Mouse (Mus musculus): ENCODE measurements around the gene Ccdc9. TPM values are rescaled to one million over a fixed set of nuclear protein-coding genes. Genes with fewer than 3 reads are reported as not detected.

The Ccdc9 gene
- polyA plus RNA-seq, 1 experiment from 2014 or later: 18.3 TPM

- peak; percentile 58 for DNase-seq (ENCODE audit: low spot score)
- Histone ChIP-seq H3K36me3 (ENCODE audit: insufficient read depth, low read length) (peaks cover 8% of the 10 kb centered on the region; the same call in 1 of the 2 replicates), H3K4me3 (ENCODE audit: low read depth, low read length) (no peak overlapping the region), H3K4me1 (ENCODE audit: insufficient read depth, low read depth, low read length) (0 out of 2 replicates have a peak, but pooled peaks cover 2% of the 10 kb centered on the region), H3K9me3 (ENCODE audit: low read length) (no peaks in the 10 kb centered on the region), H3K27me3 (replicated peaks; ENCODE audit: insufficient read depth, low read length) (no peaks in the 10 kb centered on the region), H3K27ac (ENCODE audit: low read length) (peak overlapping the region; percentile 54), H3K9ac (replicated peaks; ENCODE audit: low read depth) (no peak overlapping the region), H3K4me2 (replicated peaks; ENCODE audit: low read depth, low read length) (no peak overlapping the region)
- no peak for TF ChIP-seq CTCF (IDR thresholded peaks at IDR 0.05)
- TF ChIP-seq EP300 (IDR thresholded peaks at IDR 0.05): no peak
- ATAC-seq: peak; percentile 52
- WGBS: 66% methylated on average over 4 of the region's 4 CpGs
Observed at GRCm38 (mm10) chr7:16319216-16319615, 32.6 kb upstream of the Ccdc9 start.

- peaks cover 9% of the 10 kb centered on the region; the same call in 1 of the 2 replicates for H3K4me1 ChIP-seq (ENCODE audit: insufficient read depth, low read depth, low read length)
- TF ChIP-seq CTCF (IDR thresholded peaks at IDR 0.05) (no peak), EP300 (IDR thresholded peaks at IDR 0.05) (no peak)
- H3K9ac ChIP-seq (replicated peaks; ENCODE audit: low read depth): no peak overlapping the region
- WGBS: 79% methylated on average over 14 of the region's 14 CpGs
- no peak overlapping the region for H3K4me2 ChIP-seq (replicated peaks; ENCODE audit: low read depth, low read length)
- no peaks in the 10 kb centered on the region for H3K27me3 ChIP-seq (replicated peaks; ENCODE audit: insufficient read depth, low read length)
- no peak for ATAC-seq
- peaks cover 8% of the 10 kb centered on the region; the same call in 1 of the 2 replicates for H3K36me3 ChIP-seq (ENCODE audit: insufficient read depth, low read length)
- H3K9me3 ChIP-seq (ENCODE audit: low read length): no peaks in the 10 kb centered on the region
- no peak for DNase-seq (ENCODE audit: low spot score)
- H3K4me3 ChIP-seq (ENCODE audit: low read depth, low read length): no peak overlapping the region
- H3K27ac ChIP-seq (ENCODE audit: low read length): no peak overlapping the region
Observed at GRCm38 (mm10) chr7:16317094-16317493, 30.5 kb upstream of the Ccdc9 start.

GRCm38 (mm10) chr7:16315222-16315759 is 28.7 kb upstream of the Ccdc9 start:
- no peak for TF ChIP-seq CTCF (IDR thresholded peaks at IDR 0.05)
- peak; percentile 37; the same call in 1 of the 2 replicates for TF ChIP-seq EP300 (IDR thresholded peaks at IDR 0.05)
- no peak overlapping the region for H3K4me3 ChIP-seq (ENCODE audit: low read depth, low read length)
- WGBS: 35% methylated on average over 4 of the region's 4 CpGs

GRCm38 (mm10) chr7:16314221-16314775 is 27.7 kb upstream of the Ccdc9 start:
- DNase-seq (ENCODE audit: low spot score): no peak
- Histone ChIP-seq H3K9ac (replicated peaks; ENCODE audit: low read depth) (no peak overlapping the region), H3K36me3 (ENCODE audit: insufficient read depth, low read length) (peaks cover 8% of the 10 kb centered on the region; the same call in 1 of the 2 replicates), H3K27ac (ENCODE audit: low read length) (peak overlapping the region; percentile 99), H3K4me2 (replicated peaks; ENCODE audit: low read depth, low read length) (peak overlapping the region; percentile 88), H3K9me3 (ENCODE audit: low read length) (no peaks in the 10 kb centered on the region), H3K4me3 (ENCODE audit: low read depth, low read length) (peak overlapping the region; percentile 80), H3K4me1 (ENCODE audit: insufficient read depth, low read depth, low read length) (peaks cover 9% of the 10 kb centered on the region; the same call in 1 of the 2 replicates), H3K27me3 (replicated peaks; ENCODE audit: insufficient read depth, low read length) (no peaks in the 10 kb centered on the region)
- 14% methylated on average over 9 of the region's 13 CpGs for WGBS
- no peak for ATAC-seq
- TF ChIP-seq CTCF (IDR thresholded peaks at IDR 0.05): peak; percentile 0; the same call in 1 of the 2 replicates
- TF ChIP-seq EP300 (IDR thresholded peaks at IDR 0.05): no peak

More at GRCm38 (mm10) chr7:16315222-16315759, 28.7 kb upstream of the Ccdc9 start:
- Histone ChIP-seq H3K27me3 (replicated peaks; ENCODE audit: insufficient read depth, low read length) (no peaks in the 10 kb centered on the region), H3K4me1 (ENCODE audit: insufficient read depth, low read depth, low read length) (peaks cover 9% of the 10 kb centered on the region; the same call in 1 of the 2 replicates), H3K9me3 (ENCODE audit: low read length) (no peaks in the 10 kb centered on the region), H3K27ac (ENCODE audit: low read length) (peak overlapping the region; percentile 4; the same call in 1 of the 2 replicates), H3K9ac (replicated peaks; ENCODE audit: low read depth) (no peak overlapping the region), H3K36me3 (ENCODE audit: insufficient read depth, low read length) (peaks cover 8% of the 10 kb centered on the region; the same call in 1 of the 2 replicates), H3K4me2 (replicated peaks; ENCODE audit: low read depth, low read length) (no peak overlapping the region)
- DNase-seq (ENCODE audit: low spot score) (peak; percentile 81), ATAC-seq (no peak)

- TF ChIP-seq CTCF (IDR thresholded peaks at IDR 0.05) (0 out of 2 replicates have a peak, but pooled peaks have one; percentile 33), EP300 (IDR thresholded peaks at IDR 0.05) (no peak)
- ATAC-seq (peak; percentile 70), DNase-seq (ENCODE audit: low spot score) (peak; percentile 93)
- Histone ChIP-seq H3K4me2 (replicated peaks; ENCODE audit: low read depth, low read length) (peak overlapping the region; percentile 88), H3K27me3 (replicated peaks; ENCODE audit: insufficient read depth, low read length) (no peaks in the 10 kb centered on the region), H3K4me1 (ENCODE audit: insufficient read depth, low read depth, low read length) (peaks cover 12% of the 10 kb centered on the region; the same call in 1 of the 2 replicates), H3K4me3 (ENCODE audit: low read depth, low read length) (peak overlapping the region; percentile 80), H3K9me3 (ENCODE audit: low read length) (no peaks in the 10 kb centered on the region), H3K36me3 (ENCODE audit: insufficient read depth, low read length) (peaks cover 8% of the 10 kb centered on the region; the same call in 1 of the 2 replicates), H3K9ac (replicated peaks; ENCODE audit: low read depth) (peak overlapping the region; percentile 96), H3K27ac (ENCODE audit: low read length) (peak overlapping the region; percentile 99)
- 1% methylated on average over 24 of the region's 66 CpGs for WGBS
Observed at GRCm38 (mm10) chr7:16313481-16314220, 27.1 kb upstream of the Ccdc9 start.

Measured in lung, postnatal 0 days (tissue).